Mouse (Mus musculus) layer of hippocampus, postnatal 10 days (tissue): ENCODE measurements at regions not wholly inside any gene's neighbourhood (a gene's known extent, or its start where the extent isn't known, plus 50 kb on each side); places are given as distances from the start of the nearest gene placed in this dataset.

Source experiments
- DNase-seq, 2 experiments: peaks; one replicate each; pipeline ENCODE4 v3.0.0; 2021; ENCODE audit warnings: low spot score in 2 of 2

DNA sequence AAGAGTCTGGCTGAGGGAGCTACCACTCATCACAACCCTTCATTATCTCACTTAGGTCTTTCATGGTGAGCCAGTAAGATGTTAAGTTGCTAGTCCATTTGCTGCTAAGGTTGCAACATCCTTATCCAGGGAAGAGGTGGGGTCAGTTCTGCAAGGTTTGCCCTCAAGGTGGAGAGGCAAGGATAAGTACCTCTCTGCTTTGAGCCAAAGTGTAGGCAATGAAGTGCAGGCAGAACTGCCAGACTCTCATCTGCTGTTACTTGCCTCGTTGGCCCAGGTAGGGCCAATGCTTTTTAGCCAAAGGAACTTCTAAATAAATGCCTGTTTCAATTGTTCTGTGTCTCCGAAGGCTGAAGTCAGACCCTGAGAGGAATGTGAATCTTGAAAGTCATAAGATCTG lies 59.6 kb upstream of the Lclat1 start:
- DNase-seq = no peak

DNA sequence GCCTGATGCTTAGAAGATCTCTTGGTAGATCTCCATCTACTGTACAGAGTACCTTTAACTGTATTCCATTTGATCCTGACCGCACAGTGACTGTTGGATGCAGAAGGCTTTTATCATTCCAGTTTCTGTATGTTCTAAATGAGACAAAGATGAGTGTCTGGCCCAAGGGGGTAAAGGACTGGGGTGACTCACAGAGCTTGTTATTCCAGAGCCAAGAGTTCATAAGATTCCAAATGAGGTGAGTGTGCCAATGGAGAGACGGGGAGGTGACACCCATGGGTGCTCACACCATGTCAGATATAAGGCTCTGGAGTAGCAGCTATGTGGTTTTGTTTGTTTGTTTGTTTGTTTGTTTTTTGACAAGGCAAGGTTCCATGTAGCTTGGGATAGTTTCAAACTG lies 54.8 kb upstream of the Lclat1 start:
- no peak for DNase-seq

DNA sequence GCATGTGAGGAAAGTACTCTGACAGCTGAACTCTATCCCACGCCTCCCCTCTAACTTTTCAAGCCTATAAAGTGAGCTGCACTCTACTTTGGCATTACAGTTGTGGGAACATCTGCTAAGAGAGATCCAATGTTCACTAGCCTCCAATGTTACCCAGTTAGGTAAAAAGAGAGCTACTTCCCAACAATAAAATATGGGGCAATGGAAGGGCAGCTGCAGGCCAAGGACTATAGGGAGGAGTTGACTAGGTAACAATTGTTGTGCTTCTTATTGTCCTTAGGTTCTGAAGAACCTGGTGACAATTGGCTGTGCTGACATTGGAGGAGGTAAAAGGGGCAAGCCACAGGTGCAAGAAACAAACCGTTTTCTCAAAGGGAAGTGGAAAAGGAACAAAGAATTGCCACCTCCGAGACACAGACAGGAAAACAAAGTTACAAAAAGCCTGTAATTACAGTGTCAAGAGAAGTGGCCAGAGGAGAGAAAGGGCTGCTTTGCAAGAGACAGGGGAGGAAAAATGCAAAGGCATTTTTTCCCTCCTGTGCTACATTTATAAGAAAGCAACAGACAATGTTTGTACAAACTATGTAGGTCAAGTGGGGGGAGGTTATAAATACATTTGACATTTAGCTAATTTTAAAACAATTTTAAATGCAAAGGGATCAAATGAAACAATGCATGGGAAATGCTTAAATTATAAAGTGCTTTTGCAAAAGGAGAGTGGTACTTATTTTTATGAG lies 54.1 kb upstream of the Lclat1 start:
- no peak for DNase-seq

DNA sequence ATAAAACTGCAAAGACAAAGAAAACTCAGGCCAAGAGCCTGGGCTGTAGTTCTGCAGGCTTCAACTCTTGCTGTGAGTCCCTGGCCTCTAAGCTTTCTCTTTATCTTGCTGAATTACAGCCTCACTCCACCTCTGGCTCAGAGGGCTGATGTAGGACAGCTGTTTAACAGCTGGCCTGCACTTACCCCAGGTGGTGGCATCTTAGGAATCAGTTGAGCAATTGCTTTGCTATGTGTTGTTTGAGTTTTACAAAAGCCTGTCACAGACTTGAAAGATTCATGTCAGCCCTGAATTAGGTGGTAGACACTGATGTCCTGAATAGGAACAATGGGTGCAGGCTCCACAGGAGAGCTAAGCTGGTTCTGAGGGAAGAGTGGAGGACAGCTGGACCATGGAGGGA lies 53.6 kb upstream of the Lclat1 start:
- no peak for DNase-seq

DNA sequence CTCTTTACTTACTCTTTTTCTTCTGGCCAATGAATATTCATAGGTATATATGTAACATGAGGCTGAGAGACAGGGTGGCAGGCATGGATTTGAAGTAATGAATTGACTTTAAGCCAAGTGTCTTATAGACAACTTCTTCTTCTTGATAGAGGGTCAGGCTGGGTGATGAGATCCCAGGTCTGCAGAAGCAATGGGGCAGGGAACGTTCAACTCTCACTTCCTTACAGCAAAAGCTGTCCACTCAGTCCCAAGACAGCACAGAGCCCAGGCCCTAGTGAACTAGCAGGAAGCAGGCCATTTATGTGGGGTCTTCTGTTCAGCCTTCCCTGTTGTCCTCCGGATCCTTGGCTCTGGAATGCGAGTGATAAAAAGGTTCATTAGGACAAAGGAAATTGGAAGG lies 52.6 kb upstream of the Lclat1 start:
- no peak for DNase-seq

DNA sequence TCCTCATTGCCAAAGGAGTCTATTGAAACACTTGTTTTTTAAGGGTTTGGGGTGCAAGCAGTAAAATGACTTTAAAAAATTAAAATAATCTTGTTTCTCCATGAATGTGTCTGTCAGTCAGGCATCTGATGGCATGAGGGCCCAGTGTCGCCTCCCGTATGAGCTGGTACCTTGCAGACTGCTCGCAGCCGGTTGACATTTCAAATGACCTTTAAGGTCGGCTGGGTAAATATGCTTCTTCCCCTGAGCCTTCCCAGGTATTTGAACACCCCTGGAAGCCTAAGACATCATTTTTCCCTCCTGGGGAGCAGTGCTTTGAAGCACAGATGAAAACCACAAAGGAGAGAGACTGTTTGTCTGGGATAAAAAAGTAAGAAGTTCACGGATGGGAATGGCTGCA lies 52.2 kb upstream of the Lclat1 start:
- DNase-seq = no peak

DNA sequence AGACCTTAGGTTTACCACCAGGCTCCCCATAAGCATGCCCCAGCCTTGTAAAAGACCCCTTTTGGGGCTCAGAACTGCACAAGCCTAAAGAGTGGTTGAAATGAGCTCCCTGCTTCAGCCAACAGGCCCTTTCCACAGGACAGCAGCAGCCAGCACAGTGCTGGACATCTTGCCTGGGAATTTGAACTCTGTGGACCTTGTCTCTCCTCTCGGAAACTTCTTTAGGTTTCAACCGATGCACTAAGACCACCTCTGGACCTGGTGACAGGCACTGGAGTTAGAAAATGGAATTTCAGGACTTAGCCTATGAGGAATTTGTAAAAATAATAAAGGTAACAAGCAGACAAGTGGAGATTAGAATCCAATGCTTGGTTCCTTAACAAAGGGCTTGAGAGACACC lies 51.2 kb upstream of the Lclat1 start:
- DNase-seq = no peak
